Mouse (Mus musculus): ENCODE results near the gene Sbf2. TPM values are rescaled to one million over a fixed set of nuclear protein-coding genes. Genes with fewer than 3 reads are reported as not detected.
"Not testable (repeated sequence)": the region's sequence is repeated elsewhere in the genome, so short reads cannot be mapped to it uniquely, and the experiment has no call there.

The Sbf2 gene
- polyA plus RNA-seq, 1 experiment from 2014 or later = 41.3 TPM

- ChIA-PET POLR2A (interaction anchor here (1.5 kb wide), 1 partner anchor 8 kb away, joined by 4 read pairs; no protein-coding TSS in a partner anchor), CTCF (interaction anchor here (1.7 kb wide), 1 partner anchor 222 kb away, joined by 3 read pairs; no protein-coding TSS in a partner anchor)
- in situ Hi-C loops (cut with MboI; ENCODE audit: low pct_unique_long_range_greater_than_20kb) = no loop called here
- no peaks in the 10 kb centered on the region for H3K27me3 ChIP-seq
- no peak for TF ChIP-seq CTCF (IDR thresholded peaks at IDR 0.05)
- ATAC-seq (no peak), DNase-seq (ENCODE audit: low read depth, low spot score) (no peak)
Observed at GRCm38 (mm10) chr7:110624067-110624466, 9.3 kb upstream of the Sbf2 start.

- CTCF ChIA-PET = interaction anchor here (1.7 kb wide), 1 partner anchor 11 kb away, joined by 6 read pairs; no protein-coding TSS in a partner anchor
- no peak for TF ChIP-seq CTCF (IDR thresholded peaks at IDR 0.05)
- ATAC-seq = no peak
- DNase-seq (ENCODE audit: low read depth, low spot score) = no peak
- POLR2A ChIA-PET = no interaction called here
- no peaks in the 10 kb centered on the region for H3K27me3 ChIP-seq
- in situ Hi-C loops (cut with MboI; ENCODE audit: low pct_unique_long_range_greater_than_20kb) = loop anchor here (5.0 kb wide), 1 partner anchor 452 kb away; no protein-coding TSS in a partner anchor
Observed at GRCm38 (mm10) chr7:110619086-110619611, 4.4 kb upstream of the Sbf2 start.

GRCm38 (mm10) chr7:110615792-110616191, 1.1 kb upstream of the Sbf2 start:
- POLR2A ChIA-PET = interaction anchor here (1.7 kb wide), 1 partner anchor 9 kb away, joined by 4 read pairs; no protein-coding TSS in a partner anchor
- no peaks in the 10 kb centered on the region for H3K27me3 ChIP-seq
- no peak for TF ChIP-seq CTCF (IDR thresholded peaks at IDR 0.05)
- ATAC-seq (no peak), DNase-seq (ENCODE audit: low read depth, low spot score) (no peak)
- in situ Hi-C loops (cut with MboI; ENCODE audit: low pct_unique_long_range_greater_than_20kb) = loop anchor here (5.0 kb wide), 1 partner anchor 448 kb away; no protein-coding TSS in a partner anchor
- CTCF ChIA-PET = no interaction called here

GRCm38 (mm10) chr7:110615151-110615631, 469 bp upstream of the Sbf2 start:
- DNase-seq (ENCODE audit: low read depth, low spot score) = peak; percentile 35
- ChIA-PET POLR2A (interaction anchor here (1.7 kb wide), 1 partner anchor 9 kb away, joined by 4 read pairs; no protein-coding TSS in a partner anchor), CTCF (no interaction called here)
- no peak for TF ChIP-seq CTCF (IDR thresholded peaks at IDR 0.05)
- in situ Hi-C loops (cut with MboI; ENCODE audit: low pct_unique_long_range_greater_than_20kb) = loop anchor here (5.0 kb wide), 1 partner anchor 448 kb away; no protein-coding TSS in a partner anchor
- peak; percentile 24 for ATAC-seq
- no peaks in the 10 kb centered on the region for H3K27me3 ChIP-seq

GRCm38 (mm10) chr7:110613381-110614132, 1.2 kb downstream of the Sbf2 start:
- CTCF ChIA-PET = no interaction called here
- DNase-seq (ENCODE audit: low read depth, low spot score) (peak; percentile 20), ATAC-seq (no peak)
- in situ Hi-C loops (cut with MboI; ENCODE audit: low pct_unique_long_range_greater_than_20kb) = no loop called here
- no peak for TF ChIP-seq CTCF (IDR thresholded peaks at IDR 0.05)
- H3K27me3 ChIP-seq = no peaks in the 10 kb centered on the region
- POLR2A ChIA-PET = no interaction called here

- DNase-seq (ENCODE audit: low read depth, low spot score) (no peak), ATAC-seq (no peak)
- TF ChIP-seq CTCF (IDR thresholded peaks at IDR 0.05) = no peak
- POLR2A ChIA-PET = interaction anchor here (0.6 to 0.7 kb wide), 2 partner anchors 10 to 1713 kb away, joined by 3 to 4 read pairs; no protein-coding TSS in a partner anchor
- CTCF ChIA-PET = interaction anchor here (0.8 kb wide), 1 partner anchor 27 kb away, joined by 3 read pairs; no protein-coding TSS in a partner anchor
- in situ Hi-C loops (cut with MboI; ENCODE audit: low pct_unique_long_range_greater_than_20kb) = no loop called here
- no peaks in the 10 kb centered on the region for H3K27me3 ChIP-seq
Observed at GRCm38 (mm10) chr7:110606906-110607305, 7.8 kb downstream of the Sbf2 start.

- ChIA-PET POLR2A (no interaction called here), CTCF (no interaction called here)
- in situ Hi-C loops (cut with MboI; ENCODE audit: low pct_unique_long_range_greater_than_20kb) = no loop called here
- no peak for DNase-seq (ENCODE audit: low read depth, low spot score)
- no peak for TF ChIP-seq CTCF (IDR thresholded peaks at IDR 0.05)
- H3K27me3 ChIP-seq = no peaks in the 10 kb centered on the region
- no peak for ATAC-seq
Observed at GRCm38 (mm10) chr7:110605476-110605875, 9.2 kb downstream of the Sbf2 start.

GRCm38 (mm10) chr7:110597141-110597540, 17.6 kb downstream of the Sbf2 start:
- ATAC-seq (no peak), DNase-seq (ENCODE audit: low read depth, low spot score) (no peak)
- H3K27me3 ChIP-seq = no peaks in the 10 kb centered on the region
- ChIA-PET POLR2A (no interaction called here), CTCF (no interaction called here)
- TF ChIP-seq CTCF (IDR thresholded peaks at IDR 0.05) = no peak
- in situ Hi-C loops (cut with MboI; ENCODE audit: low pct_unique_long_range_greater_than_20kb) = no loop called here

GRCm38 (mm10) chr7:110593991-110594390, 20.7 kb downstream of the Sbf2 start:
- in situ Hi-C loops (cut with MboI; ENCODE audit: low pct_unique_long_range_greater_than_20kb); DNase-seq (ENCODE audit: low read depth, low spot score); ATAC-seq; POLR2A ChIA-PET; H3K27me3 ChIP-seq; CTCF ChIA-PET: not testable (repeated sequence)
- peak; percentile 59 for TF ChIP-seq CTCF (IDR thresholded peaks at IDR 0.05)

GRCm38 (mm10) chr7:110587721-110588120, 27.0 kb downstream of the Sbf2 start:
- ChIA-PET POLR2A (interaction anchor here (0.6 kb wide), 1 partner anchor 195 kb away, joined by 3 read pairs; no protein-coding TSS in a partner anchor), CTCF (no interaction called here)
- no peak for TF ChIP-seq CTCF (IDR thresholded peaks at IDR 0.05)
- ATAC-seq (no peak), DNase-seq (ENCODE audit: low read depth, low spot score) (no peak)
- in situ Hi-C loops (cut with MboI; ENCODE audit: low pct_unique_long_range_greater_than_20kb) = no loop called here
- H3K27me3 ChIP-seq = no peaks in the 10 kb centered on the region

GRCm38 (mm10) chr7:110585250-110585649, 29.5 kb downstream of the Sbf2 start:
- CTCF ChIA-PET = no interaction called here
- TF ChIP-seq CTCF (IDR thresholded peaks at IDR 0.05) = no peak
- in situ Hi-C loops (cut with MboI; ENCODE audit: low pct_unique_long_range_greater_than_20kb) = no loop called here
- ATAC-seq (no peak), DNase-seq (ENCODE audit: low read depth, low spot score) (no peak)
- POLR2A ChIA-PET = no interaction called here
- H3K27me3 ChIP-seq = no peaks in the 10 kb centered on the region
